Mouse (Mus musculus) thymus, postnatal 4 days (tissue): ENCODE results near the gene Vamp1.

Experiments
- DNase-seq: peaks from one replicate; pipeline ENCODE4 v3.0.0; 2021

Gene Vamp1

DNA sequence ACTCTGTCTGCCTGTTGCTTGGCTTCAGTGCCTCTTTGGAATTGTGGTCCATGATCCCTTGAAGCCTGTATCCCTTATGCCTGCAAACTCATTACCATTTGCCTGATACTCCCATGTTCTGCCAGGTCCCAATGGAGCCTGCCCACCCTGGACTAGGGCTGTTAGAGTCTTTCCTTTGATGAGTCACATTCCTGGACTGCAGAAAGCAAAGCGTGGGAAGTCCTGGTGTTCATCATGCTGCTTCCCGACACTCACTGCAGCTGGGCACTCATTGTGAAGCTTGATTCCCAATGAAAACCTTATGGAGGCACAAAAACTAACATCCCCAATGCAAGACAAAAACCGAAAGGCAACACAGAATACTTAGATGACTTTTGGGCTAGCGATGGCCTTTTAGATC lies 76.0 kb downstream of the Vamp1 start:
- no peak for DNase-seq

DNA sequence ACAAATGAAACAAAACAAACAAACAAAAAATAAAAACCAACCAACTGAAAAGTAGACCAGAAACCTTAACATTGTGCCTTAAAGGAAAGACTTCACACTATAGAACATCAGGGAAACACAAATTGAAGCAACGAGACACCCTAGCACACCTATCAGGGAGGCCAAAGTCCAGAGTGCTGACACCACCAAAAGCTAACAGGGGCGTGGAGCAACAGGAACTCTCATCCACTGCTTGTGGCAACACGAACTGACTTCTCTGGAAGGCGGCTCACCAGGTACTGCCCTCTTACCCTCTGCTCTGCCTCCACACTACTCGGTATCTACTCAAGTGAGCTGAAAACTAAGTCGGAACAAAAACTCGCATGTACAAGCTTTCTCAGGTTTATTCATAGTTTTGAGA lies 76.9 kb downstream of the Vamp1 start:
- no peak for DNase-seq

DNA sequence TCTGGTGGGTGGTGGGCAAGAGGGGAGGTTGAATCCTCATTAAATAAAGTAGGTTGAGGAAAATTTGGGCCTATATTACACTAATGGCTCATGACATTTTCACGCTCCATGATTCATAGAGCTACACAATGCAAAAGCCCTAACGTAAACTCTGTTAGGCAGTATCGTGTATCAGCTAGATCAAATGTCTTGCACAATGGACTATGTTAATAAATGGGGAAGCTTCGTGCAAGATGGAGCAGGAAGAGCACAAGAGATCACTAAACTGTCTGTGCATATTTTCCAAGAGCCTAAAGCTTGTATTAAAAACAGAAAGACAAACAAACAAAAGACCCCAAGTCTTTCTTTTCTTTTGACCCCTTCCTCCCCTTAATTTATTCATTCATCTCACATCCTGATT lies 78.7 kb downstream of the Vamp1 start:
- no peak for DNase-seq
